Mouse (Mus musculus): Measurements from ENCODE around the gene Gpc5. TPM values are rescaled to one million over a fixed set of nuclear protein-coding genes. Genes with fewer than 3 reads are reported as not detected.
"Not testable (repeated sequence)": the region's sequence is repeated elsewhere in the genome, so short reads cannot be mapped to it uniquely, and the experiment has no call there.

Gene Gpc5
- not detected in 2 replicates for polyA plus RNA-seq (2012; rRNA removed)

- 1% methylated on average over 31 of the region's 31 CpGs for WGBS
- DNase-seq (ENCODE audit: low read depth, low spot score), result peak; percentile 16
Observed at GRCm38 (mm10) chr14:115092081-115092480, at the start of gene Gpc5. Gpc5 (plus strand) TSS chr14:115092215.

- WGBS, result 6% methylated on average over 4 of the region's 4 CpGs
- DNase-seq (ENCODE audit: low read depth, low spot score), result no peak
Observed at GRCm38 (mm10) chr14:115042660-115043059, 49.4 kb upstream of the Gpc5 start.

GRCm38 (mm10) chr14:115044016-115044415, 48.0 kb upstream of the Gpc5 start:
- DNase-seq (ENCODE audit: low read depth, low spot score), result no peak
- WGBS, result 74% methylated on average over 5 of the region's 5 CpGs

- 99% methylated on average over 3 of the region's 3 CpGs for WGBS
- DNase-seq (ENCODE audit: low read depth, low spot score), result no peak
Observed at GRCm38 (mm10) chr14:115045712-115046111, 46.3 kb upstream of the Gpc5 start.

- WGBS, result 91% methylated on average over 3 of the region's 3 CpGs
- DNase-seq (ENCODE audit: low read depth, low spot score), result no peak
Observed at GRCm38 (mm10) chr14:115047316-115047715, 44.7 kb upstream of the Gpc5 start.

- no peak for DNase-seq (ENCODE audit: low read depth, low spot score)
- WGBS, result 68% methylated on average over 5 of the region's 5 CpGs
Observed at GRCm38 (mm10) chr14:115047990-115048862, 43.8 kb upstream of the Gpc5 start.

- DNase-seq (ENCODE audit: low read depth, low spot score), result no peak
- 42% methylated on average over 5 of the region's 5 CpGs for WGBS
Observed at GRCm38 (mm10) chr14:115048863-115049566, 43.0 kb upstream of the Gpc5 start.

GRCm38 (mm10) chr14:115049831-115050230, 42.2 kb upstream of the Gpc5 start:
- no peak for DNase-seq (ENCODE audit: low read depth, low spot score)

- 84% methylated on average over 5 of the region's 5 CpGs for WGBS
- DNase-seq (ENCODE audit: low read depth, low spot score), result no peak
Observed at GRCm38 (mm10) chr14:115051106-115051760, 40.8 kb upstream of the Gpc5 start.

GRCm38 (mm10) chr14:115052371-115052770, 39.6 kb upstream of the Gpc5 start:
- 78% methylated on average over 4 of the region's 4 CpGs for WGBS
- DNase-seq (ENCODE audit: low read depth, low spot score), result no peak

GRCm38 (mm10) chr14:115054252-115054651, 37.8 kb upstream of the Gpc5 start:
- 89% methylated on average over 4 of the region's 4 CpGs for WGBS
- no peak for DNase-seq (ENCODE audit: low read depth, low spot score)

GRCm38 (mm10) chr14:115057524-115057923, 34.5 kb upstream of the Gpc5 start:
- 82% methylated on average over 4 of the region's 4 CpGs for WGBS
- no peak for DNase-seq (ENCODE audit: low read depth, low spot score)

- WGBS, result 62% methylated on average over 2 of the region's 2 CpGs
- not testable (repeated sequence) for DNase-seq (ENCODE audit: low read depth, low spot score)
Observed at GRCm38 (mm10) chr14:115066164-115066563, 25.9 kb upstream of the Gpc5 start.

GRCm38 (mm10) chr14:115070534-115070933, 21.5 kb upstream of the Gpc5 start:
- WGBS, result 34% methylated on average over 6 of the region's 6 CpGs
- DNase-seq (ENCODE audit: low read depth, low spot score), result no peak

- WGBS, result 48% methylated on average over 9 of the region's 9 CpGs
Observed at GRCm38 (mm10) chr14:115077340-115077739, 14.7 kb upstream of the Gpc5 start.

GRCm38 (mm10) chr14:115078064-115078463, 14.0 kb upstream of the Gpc5 start:
- no peak for DNase-seq (ENCODE audit: low read depth, low spot score)
- 83% methylated on average over 7 of the region's 7 CpGs for WGBS

More at GRCm38 (mm10) chr14:115077340-115077739, 14.7 kb upstream of the Gpc5 start:
- no peak for DNase-seq (ENCODE audit: low read depth, low spot score)

- WGBS, result 81% methylated on average over 12 of the region's 12 CpGs
- no peak for DNase-seq (ENCODE audit: low read depth, low spot score)
Observed at GRCm38 (mm10) chr14:115081728-115082502, 10.1 kb upstream of the Gpc5 start.

- no peak for DNase-seq (ENCODE audit: low read depth, low spot score)
- WGBS, result 89% methylated on average over 4 of the region's 4 CpGs
Observed at GRCm38 (mm10) chr14:115090516-115090915, 1.5 kb upstream of the Gpc5 start.

- DNase-seq (ENCODE audit: low read depth, low spot score), result no peak
- WGBS, result 2% methylated on average over 33 of the region's 33 CpGs
Observed at GRCm38 (mm10) chr14:115092510-115092909, 495 bp downstream of the Gpc5 start.

- no peak for DNase-seq (ENCODE audit: low read depth, low spot score)
- WGBS, result 28% methylated on average over 6 of the region's 6 CpGs
Observed at GRCm38 (mm10) chr14:115092952-115093351, 937 bp downstream of the Gpc5 start.
